Mouse (Mus musculus): ENCODE results near the gene Myo15b. TPM values are rescaled to one million over a fixed set of nuclear protein-coding genes. Genes with fewer than 3 reads are reported as not detected.
A peak's percentile ranks its signal among the peaks of the same experiment; 100 is the strongest.
"Not testable (repeated sequence)": the region's sequence is repeated elsewhere in the genome, so short reads cannot be mapped to it uniquely, and the experiment has no call there.

The Myo15b gene
- polyA plus RNA-seq, 1 experiment = 1.1 TPM

DNA sequence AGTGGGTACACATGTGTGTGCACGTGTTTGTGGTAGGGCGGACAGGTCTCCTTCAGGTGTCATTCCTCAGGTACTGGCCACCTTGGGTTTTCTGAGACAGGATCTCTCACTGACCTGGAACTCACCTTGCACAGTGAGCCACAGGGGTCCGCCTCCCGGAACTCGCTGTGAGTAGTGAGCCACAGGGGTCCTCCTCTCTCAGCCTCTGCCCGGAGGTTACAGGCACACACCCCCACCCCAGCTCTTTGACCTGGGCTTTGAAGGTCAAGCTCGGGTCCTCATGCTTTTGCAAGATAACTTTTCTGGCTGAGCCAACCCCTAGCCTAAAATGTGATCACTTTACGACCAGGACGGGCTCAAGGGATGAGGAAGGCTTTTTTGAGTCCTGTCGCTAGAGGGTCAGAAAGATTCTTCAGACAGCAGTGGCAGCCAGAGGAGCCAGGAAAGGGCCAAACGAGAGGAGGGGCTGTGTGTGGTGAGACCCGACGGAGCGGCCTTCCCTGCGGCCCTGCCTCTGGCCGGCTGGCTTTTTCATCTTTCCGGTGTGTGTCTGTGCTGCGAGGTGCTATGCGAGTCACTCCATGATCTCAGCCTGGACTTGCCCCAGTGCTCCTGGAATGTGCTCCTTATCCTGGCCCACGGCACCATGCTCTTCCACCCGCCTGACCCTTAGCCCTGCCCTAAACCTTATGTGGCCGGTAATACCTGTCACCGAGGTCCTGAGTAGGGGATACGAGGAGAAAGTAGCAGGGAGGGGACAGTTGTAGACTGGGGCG is 27.5 kb upstream of the Myo15b start:
- DNase-seq (ENCODE audit: extremely low spot score in 1 of 2, low spot score in 1 of 2) = no peak

DNA sequence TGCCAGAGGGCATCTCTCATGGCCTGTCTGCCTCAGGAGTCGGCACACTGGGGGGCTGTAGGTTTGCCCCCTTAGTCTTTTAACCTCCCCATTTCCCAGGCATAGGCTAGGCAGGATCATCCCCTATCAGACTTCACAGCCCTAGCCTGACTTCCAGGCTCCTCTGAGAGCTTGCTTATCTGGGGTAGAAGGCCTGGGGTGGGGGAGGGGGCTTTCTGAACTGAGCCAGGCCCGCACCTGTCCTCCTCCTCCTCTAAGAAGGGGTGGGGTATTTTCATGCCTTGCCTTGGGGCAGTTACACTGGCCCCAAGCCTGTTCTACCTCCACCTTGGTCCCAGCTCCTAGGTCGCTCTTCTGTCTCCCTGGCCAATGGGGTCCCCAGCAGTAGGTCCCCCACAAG is 26.7 kb upstream of the Myo15b start:
- no peak for DNase-seq (ENCODE audit: extremely low spot score in 1 of 2, low spot score in 1 of 2)

DNA sequence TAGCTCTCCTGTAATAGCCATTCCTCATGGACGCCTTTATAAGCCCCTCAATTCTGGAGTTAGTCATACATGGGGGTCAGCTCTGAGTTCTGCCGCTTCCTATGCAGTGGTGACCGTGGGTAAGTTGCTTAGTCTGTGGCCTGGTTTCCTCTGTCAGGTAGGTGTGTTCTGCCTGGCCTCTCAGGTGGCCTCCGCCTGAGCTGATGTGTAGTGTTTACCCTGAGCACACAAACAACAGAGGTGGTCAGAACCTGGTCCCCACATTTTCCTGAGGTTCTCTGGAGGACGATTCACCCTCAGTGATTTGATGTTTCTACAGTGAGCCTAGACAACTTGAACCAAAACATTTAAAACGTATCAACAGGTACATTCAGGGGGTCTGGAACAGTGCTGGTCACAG is 26.1 kb upstream of the Myo15b start:
- no peak for DNase-seq (ENCODE audit: extremely low spot score in 1 of 2, low spot score in 1 of 2)

DNA sequence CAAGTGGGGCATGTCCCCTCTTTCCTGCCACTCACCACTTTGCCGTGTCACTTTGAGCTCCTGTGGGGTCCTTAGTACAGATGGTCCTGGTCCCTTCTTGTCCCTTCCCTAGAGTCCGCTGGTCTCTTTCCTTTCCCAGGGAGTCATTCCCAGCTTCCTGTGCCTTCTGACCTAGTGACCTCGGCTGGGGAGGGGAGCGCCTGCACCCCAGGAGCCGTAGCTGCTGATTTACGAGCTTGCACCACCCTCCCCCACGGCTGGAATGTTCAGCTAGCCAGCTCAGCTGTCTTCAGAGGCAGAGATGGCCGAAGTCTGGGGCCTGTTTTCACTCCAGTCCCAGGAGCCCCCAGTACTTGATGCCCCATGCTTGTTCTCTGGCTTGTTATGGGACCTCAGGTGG is 25.7 kb upstream of the Myo15b start:
- no peak for DNase-seq (ENCODE audit: extremely low spot score in 1 of 2, low spot score in 1 of 2)

DNA sequence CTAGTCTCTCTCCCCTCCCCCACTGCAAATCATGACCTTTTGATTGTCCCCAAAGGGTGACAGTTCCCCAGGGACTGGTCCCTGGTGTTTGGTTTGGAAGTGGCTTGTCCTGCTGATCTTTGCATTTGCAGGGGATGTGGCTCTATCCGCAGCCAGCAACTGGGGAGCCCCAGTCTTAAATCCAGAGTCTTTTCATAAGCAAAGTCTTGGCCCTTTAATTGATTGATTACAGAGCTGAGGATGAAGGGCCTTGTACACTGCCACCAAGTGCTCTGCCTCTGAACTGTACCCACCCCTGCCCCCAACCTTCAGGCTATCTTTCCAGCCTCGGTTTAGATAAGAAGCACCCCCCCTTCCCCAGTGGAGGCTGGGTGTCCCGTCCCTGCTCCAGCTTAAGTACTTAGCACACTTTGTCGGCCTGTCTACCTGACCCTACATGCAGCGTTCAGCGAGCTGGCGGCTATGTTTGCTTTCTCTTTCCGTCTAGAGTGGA is 25.1 kb upstream of the Myo15b start:
- DNase-seq (ENCODE audit: extremely low spot score in 1 of 2, low spot score in 1 of 2) = no peak

DNA sequence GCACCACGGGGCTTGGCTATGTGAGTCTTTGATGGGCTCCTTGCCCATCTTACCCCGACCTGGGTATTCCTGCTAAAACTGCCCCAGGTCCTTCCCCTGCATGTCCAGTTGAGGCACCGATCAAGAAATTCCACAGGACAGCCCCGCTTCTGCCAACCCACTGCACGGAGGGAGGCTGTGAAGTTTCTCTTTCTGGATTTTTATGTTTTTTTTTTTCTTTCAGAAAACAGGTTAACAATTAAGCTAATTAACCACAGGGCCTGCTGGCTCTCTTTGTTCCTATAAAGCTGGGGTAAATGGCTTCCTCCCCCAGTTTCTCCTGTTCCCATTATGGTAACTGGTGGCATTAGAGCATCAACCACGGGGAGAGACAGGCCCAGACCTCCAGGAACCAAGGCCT is 24.2 kb upstream of the Myo15b start:
- DNase-seq (ENCODE audit: extremely low spot score in 1 of 2, low spot score in 1 of 2) = no peak

DNA sequence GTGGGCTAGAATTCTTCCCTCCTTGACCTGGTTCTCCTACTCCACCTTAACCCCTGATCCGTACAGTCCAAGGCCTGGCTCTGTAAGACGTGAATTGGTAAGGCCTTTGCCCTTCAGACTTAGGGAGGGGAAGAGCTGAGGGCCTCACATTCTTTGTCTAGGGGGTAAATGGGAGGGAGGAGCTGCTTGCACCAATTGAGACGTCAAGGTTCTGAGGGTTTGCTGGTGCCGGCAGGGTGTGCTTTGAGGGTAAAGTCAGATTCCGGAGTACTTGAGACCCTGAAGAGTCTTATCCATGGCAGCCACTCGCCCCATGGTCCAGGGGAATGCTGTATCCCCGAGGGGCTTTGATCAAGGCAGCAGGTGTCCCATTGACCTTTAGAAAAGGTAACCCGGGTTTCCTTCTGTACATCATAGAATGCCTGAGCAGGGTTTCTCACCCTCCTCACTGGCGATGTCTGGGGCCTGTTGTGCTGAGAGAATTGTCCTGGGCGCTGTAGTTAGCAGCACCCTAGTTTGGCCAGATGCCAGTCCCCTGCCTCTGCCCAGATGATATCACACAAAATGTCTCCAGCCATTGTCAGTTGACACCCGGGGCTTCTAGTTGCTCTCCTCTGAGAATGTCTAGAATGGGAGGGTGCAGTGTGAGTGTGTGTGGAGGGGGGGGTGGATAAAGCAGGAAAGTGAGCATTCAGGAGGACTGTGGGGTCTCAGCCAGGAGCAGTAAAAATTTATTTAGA is 21.4 kb upstream of the Myo15b start:
- no peak for DNase-seq (ENCODE audit: extremely low spot score in 1 of 2, low spot score in 1 of 2)

DNA sequence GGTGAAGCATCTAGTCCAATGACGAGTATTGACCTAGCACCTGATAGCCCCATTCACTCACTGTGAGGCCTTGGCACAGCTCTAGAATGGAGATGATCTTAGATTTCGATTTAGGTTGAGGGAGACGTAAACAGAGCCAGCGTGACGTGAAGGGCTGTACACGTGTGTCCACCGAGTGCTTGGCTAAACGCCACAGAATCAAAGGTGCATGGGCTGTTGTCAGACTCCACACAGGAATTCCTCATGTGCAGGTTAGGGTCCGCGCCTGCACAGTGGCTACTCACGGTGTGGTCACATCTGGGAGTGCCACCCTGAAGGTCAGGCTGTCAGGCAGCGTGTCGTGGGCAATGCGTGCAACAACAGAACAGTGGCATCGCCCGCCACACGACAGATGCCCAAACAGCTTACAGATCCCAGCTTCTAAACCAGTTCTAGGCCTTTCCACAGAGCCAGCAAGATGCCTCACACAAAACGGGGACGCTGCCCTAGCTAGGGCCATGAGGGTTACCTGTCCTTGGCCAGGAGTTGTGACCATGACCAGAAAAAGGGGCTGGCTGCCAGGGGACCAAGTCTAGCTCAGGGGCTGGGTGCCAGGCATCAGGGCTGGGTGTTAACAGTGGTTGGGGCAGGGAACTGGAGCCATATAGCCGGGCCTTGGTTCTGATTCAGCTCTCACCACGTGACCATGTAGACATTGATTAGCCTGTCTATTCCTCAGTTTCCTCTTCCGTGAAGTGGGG is 20.4 kb upstream of the Myo15b start:
- DNase-seq (ENCODE audit: extremely low spot score in 1 of 2, low spot score in 1 of 2) = no peak

DNA sequence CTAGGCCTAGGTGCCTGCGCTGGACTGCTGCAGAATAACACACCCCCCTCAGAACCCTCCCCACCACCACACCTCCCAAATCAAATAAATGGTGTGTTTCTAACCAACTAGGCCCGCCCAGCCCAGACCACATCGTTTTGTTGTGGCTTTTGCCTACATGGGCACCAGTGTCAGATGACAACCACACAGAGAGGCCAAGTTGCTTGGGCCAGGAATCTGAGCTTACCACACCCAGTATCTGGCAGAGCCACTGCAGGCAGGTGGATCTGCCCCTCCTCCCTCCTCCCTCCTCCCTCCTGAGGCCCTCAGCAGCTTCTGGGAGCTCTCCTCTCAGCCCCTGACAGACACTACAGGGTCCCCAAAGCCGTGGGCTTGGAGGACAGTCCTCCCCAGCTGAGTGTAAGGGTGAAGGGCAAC is 19.3 kb upstream of the Myo15b start:
- DNase-seq (ENCODE audit: extremely low spot score in 1 of 2, low spot score in 1 of 2) = no peak

DNA sequence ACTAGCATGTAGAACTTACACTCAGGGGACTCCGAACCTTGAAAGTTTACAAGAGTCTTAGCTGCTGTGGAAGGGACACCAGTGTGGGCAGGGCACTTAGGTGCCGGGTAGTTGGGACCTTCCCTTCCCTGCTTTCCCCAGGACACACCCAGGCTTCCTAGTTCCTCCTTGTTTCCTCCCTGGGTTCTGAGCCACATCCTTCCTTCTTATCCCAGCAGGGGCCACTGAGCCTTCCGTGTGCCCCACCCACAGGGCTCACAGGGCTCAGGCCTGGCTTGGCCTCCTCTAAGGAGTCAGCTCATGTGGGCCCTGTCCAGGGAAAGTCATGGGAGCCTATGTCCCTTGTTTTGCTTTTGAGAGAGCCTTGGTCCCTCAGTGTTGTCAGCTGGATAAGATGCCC is 18.5 kb upstream of the Myo15b start:
- no peak for DNase-seq (ENCODE audit: extremely low spot score in 1 of 2, low spot score in 1 of 2)

DNA sequence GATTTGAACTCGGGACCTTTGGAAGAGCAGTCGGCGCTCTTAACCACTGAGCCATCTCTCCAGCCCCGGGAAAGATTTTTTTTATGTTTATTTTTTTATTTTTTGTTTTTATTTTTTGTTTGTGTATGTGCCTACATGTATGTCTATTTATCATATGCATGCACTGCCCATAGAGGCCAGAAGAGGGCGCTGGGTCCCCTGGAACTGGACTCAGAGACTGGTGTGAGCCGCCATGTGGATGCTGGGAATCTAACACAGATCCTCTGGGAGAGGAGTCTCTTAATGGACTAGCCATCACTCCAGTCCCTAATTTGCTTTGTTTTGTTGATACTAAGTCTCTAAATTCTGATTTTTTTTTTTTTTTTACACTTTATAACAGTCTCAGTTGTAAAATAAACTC is 17.2 kb upstream of the Myo15b start:
- no peak for DNase-seq (ENCODE audit: extremely low spot score in 1 of 2, low spot score in 1 of 2)

DNA sequence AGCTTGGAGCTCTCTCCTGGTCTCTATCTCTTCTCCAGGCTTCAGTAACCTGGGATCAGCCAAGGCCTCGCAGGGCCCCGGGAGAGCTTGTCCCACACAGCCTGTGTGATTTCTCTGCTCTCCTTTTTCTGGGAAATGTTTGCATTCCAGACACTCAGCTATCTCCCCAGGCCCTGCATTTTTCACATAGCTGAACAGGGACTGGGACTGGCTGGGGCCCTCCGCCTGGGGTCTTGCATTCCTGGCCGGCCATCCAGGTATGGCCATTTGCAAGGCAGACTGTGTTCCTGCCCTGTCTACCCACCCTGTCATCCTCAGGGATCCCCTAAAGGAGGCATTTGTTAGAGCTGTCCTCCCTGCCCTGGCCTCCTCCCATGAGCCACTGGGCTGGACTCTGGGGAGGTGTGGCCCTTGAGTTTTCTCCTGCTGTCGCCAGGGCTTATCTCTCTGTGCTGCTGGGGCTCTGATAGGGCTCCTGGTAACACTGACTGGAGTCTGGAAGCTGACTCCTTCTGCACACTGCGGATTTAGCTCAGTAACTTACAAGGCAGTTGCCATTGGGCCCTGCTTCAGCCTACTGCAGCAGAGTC is 16.1 kb upstream of the Myo15b start:
- DNase-seq (ENCODE audit: extremely low spot score in 1 of 2, low spot score in 1 of 2) = no peak

DNA sequence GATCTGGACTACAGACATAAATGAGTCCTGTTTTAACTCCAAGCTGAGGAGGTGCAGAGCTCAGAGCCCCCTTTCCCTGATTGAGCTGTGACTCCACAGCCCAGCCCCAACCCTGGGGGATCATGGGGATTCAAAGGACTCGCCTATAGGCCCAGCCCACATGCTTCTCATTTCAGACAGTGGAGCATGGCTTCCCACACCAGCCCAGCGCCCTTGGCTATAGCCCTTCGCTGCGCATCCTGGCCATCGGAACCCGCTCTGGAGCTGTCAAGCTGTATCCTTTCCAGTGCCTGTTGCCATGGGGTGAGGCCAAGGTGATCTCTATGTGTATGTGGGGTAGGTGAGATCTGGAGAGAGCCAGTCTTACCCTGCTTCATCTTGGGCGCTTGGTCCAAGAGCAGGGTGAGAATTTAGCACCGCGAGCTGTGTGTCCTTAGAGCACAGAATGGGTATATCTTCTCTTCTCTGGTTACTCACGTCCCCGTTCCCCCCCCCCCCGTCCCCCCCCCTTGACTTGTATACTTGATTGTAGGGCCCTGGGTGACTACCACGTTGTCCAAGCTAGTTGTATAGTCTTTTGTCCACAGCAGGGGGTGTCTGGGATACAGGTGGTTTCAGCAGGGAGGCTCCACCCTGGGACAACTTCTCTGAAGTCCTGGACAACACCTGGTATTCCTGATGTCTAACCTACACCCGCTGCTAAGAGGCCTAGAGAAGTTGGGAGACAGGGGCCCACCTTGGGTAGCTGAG is 14.9 kb upstream of the Myo15b start:
- no peak for DNase-seq (ENCODE audit: extremely low spot score in 1 of 2, low spot score in 1 of 2)

DNA sequence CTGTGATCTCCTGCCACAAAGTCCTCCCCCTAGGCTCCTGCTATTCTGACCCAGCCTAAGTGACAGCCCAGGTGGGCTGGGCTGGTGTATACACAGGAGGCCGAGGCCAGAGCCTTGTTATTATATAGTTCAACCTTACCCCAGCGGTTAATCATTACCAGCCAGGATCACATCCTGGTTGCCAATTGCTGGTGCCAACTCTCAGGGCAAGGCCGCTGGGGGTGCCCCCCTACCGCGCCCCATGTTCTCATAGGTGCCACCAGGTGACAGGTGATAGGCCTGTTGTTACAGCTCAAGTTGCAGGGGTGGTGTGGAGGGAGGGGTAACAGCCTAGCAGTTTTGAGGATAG is 14.3 kb upstream of the Myo15b start:
- DNase-seq (ENCODE audit: extremely low spot score in 1 of 2, low spot score in 1 of 2) = no peak

DNA sequence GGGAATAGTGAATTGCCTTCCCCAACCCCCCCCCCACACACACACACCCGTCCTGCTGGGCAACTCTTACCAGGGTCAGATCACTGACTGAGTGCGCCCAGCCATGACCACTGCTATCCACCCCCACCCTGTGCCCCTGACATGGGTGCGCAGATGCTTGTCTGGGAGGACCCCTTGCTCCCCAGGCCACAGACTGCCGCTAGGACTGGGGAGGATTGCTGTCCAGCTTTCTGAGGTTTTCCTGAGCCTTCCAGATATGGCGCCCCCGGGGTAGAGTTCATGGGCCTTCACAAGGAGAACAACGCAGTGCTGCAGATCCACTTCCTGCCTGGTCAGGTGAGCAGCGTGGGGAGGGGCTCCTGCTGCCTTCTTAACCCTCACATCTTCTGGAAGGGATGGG is 14.0 kb upstream of the Myo15b start:
- no peak for DNase-seq (ENCODE audit: extremely low spot score in 1 of 2, low spot score in 1 of 2)

DNA sequence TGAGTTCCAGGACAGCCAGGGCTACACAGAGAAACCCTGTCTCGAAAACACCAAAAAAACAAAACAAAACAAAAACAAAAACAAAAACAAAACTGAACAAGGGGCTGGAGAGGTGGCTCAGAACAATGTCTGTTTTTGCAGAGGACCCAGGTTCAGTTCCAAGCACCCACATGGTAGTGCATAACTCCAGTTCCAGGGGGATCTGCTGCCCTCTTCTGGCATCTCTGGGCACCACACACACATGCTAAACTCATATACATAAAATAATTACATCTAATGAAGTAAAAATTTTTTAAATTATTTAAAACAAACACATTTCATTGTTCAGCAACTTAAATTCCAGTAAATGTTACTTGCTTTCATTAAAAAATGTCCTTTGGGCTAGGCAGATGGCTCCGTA is 12.4 kb upstream of the Myo15b start:
- DNase-seq (ENCODE audit: extremely low spot score in 1 of 2, low spot score in 1 of 2) = no peak

DNA sequence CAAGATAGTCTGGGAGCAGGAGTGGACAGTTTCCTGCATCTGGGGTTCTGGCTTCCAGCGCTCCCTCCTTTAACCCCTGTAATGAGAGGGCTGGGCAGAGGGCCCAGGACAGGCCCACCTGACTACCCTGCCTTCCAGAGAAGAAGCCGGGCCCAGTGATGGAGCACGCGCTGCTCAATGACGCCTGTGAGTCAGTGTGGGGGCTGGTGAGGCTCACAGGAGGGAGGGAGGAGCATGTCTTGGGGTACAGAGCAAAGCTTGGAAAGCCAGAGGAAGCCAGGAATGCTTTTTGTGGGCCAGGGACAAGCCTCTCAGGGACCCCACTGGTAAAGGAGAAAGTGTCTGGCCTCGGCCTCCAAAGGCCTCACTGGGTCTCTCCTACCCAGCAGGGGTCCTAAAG is 3.5 kb upstream of the Myo15b start:
- DNase-seq (ENCODE audit: extremely low spot score in 1 of 2, low spot score in 1 of 2) = peak; percentile 8 to 50

DNA sequence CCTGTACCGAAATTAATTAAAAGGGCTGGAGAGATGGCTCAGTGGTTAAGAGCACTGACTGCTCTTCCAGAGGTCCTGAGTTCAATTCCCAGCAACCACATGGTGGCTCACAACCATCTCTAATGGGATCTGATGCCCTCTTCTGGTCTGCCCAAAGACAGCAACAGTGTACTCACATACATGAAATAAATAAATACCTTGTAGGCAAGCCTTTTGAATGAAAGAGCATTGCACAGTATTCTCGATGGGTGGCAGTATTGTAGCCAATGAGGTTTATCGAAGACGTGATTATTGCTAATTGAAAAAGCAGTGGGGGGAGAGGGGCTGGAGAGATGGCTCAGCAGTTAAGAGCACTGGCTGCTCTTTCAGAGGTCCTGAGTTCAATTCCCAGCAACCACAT is 1.1 kb upstream of the Myo15b start:
- not testable (repeated sequence) for DNase-seq (ENCODE audit: extremely low spot score in 1 of 2, low spot score in 1 of 2)

DNA sequence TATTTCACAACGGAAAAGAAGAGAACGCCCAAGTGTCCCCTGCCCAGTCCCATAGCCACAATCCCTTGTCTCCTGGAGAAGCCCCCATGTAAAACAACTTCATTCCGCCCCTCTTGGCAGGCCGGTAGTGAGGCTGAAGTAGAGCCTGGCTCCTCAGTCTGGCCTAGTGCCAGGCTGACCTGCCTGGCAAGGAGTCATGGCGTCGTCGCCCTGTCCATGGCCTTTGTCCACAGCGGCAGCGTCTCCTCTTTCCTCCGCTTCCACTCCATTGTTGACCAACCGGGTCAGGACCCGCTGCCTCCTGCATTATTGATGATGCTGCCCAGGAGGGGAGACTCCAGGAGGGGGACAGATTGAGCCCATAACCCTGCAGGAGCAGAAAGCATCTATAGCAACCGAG is 270 bp upstream of the Myo15b start:
- DNase-seq (ENCODE audit: extremely low spot score in 1 of 2, low spot score in 1 of 2) = no peak

DNA sequence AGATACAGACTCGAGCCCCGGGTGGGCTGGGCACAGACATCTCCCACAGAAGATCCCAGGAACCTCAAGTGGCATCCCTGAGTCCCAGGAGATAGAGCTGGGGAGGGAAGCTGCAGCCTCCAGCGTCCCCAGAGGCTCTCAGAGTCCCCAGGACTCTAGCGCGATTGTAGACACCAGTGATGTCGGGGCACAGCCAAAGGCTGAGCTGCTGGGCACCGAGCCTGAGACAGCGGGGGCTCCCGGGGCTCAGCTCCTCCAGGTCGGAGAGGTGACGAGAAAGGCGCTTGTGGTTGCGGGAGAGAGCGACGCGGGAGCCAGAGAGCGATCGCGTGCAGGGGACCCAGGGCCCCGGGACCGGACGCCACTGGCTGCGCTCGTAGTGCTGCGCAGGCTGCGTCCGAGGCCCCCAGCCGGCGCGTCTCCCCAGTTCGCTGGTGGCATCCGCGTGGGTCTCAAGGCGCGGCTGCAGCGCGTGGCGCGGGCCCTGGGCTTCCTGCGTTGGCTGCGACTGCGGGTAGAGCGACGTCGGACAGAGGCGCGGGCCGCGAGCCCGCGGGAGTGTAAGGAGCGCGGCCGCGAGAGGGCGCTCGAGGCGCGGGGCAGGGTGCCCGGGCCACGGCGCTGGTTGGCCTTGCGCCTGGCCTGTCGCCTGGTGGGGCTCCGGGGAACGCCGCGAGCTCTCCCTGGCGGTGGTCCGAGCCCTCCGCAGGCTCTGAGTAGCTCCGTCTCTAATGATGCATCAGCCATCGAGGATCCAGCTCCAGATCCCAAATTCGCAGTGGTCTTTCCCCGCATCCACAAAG is 1.1 kb downstream of the Myo15b start:
- DNase-seq (ENCODE audit: extremely low spot score in 1 of 2, low spot score in 1 of 2) = peak in 1 of 2 experiments; percentile 76
